Mouse (Mus musculus) cerebellum, adult 9-11 months (tissue): Measurements from ENCODE around the gene Hopx.
"Not testable (repeated sequence)": the region's sequence is repeated elsewhere in the genome, so short reads cannot be mapped to it uniquely, and the experiment has no call there.

Experiments used
- DNase-seq: peaks from one replicate; pipeline ENCODE4 v3.0.0; 2022

Hopx gene

DNA sequence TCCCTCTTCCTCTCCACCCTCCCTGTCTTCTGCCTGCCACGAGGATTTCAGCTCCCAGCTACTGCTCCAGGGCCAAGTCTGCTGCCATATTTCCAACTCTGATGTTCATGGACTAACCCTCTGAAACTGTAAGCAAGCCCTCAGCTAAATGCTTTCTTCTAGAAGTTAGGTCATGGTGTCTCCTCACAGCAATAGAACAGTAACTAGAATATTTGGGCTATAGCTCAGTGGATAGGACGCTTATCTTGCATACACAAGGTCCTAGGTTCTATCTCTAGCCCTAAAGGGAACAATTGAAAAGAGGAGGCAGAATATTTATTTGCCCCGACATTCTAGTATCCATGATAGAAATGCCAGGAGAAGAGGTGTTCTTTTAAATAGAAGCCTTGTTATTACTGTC lies 16.0 kb downstream of the Hopx start:
- no peak for DNase-seq

DNA sequence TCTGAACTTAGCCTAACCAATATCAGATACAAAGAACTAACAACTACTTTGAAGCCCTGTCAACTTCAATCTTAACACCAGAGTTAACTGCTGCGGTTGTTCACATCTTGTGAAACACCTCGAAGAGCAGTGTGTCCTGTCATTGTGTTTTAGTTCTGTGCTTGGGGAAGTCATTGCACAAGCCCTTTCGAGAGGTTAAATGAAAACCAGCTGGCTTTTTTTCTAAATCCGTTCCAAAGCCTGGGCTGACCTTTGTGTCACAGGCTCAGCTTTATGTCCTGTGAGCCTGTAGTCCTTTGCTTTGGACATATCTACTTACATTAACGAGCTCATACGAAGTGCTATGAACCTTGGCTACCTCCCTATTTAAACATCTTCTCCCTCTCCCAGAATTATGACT lies 17.2 kb downstream of the Hopx start:
- no peak for DNase-seq

DNA sequence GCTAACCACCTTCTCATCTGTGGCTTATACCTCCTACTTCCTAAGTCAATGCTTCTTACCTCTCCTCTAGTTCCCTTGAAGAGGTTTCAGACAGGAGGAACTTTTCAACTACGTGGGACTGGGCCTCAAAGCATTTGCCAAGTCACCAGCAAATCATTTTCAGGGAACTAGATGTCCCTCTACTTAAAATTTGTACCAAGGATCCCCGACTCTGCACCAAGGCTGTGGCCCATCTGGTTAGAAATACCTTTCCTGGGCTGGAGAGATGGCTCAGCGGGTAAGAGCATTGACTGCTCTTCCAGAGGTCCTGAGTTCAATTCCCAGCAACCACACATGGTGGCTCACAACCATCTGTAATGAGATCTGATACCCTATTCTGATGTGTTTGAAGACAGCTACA lies 18.7 kb downstream of the Hopx start:
- DNase-seq = not testable (repeated sequence)

DNA sequence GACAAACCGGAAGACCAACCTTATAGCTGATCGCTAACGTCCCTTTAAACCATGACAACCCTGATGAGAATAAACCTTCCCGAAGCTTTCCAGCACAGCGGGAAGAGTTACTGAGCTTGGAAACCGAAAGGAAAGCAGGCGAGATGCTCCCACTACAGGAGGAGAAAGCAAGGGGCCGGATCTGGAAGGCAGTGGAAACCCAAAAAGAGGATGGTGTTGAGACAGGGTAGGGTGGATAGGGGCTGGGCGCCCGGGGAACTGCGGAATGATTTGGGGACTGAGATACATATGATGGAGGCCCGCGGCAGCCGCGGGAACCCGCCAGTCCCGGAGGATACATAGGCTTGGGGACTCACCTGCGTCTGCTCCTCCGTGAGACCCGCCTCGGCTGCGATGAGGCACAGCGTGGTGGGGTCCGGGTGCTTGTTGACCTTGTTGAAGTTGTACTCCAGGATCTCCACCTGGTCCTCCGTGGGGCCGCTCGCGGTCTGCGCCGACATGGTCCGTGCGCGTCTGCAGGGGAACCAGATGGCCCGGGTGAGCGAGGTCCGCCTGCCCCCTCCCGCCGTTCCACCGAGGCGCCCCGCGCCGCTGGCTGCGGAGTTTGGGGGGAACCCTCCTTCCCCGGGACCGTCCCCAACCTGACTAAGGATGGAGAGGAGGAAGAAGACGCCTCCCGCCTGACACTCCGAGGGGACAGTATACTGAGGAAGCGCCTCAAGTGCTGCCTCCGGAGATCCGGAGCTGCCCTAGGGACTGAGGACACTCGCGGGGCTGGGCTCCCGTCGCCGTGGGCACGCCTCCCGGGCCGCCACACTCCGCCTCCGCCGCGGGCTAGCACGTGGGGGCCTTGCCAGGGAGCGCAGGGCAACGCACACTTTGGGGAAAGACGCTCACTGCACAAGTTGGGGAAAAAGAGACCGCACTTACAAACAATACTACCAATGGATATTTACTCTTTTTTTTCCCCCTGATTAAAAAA lies 20.1 kb downstream of the Hopx start:
- peak; percentile 47 for DNase-seq

DNA sequence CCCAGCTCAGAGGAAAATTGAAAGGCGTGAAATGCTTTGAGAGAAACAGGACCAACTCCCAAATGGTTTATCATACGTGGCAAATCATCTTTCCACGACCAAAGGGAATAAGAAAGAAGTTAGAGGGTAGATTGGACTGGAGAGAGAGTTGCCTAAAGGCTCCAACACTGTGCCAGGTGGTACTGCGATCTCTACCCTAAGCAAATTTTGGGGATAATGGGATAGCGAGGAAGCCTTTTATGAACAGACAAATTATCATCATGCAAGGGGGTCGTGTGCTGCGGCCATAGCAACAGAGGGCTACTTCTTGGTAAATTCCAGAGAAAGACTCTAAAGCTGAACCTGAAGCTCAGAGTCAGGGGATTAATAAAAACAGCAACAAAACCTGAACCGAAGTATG lies 21.0 kb downstream of the Hopx start:
- no peak for DNase-seq

DNA sequence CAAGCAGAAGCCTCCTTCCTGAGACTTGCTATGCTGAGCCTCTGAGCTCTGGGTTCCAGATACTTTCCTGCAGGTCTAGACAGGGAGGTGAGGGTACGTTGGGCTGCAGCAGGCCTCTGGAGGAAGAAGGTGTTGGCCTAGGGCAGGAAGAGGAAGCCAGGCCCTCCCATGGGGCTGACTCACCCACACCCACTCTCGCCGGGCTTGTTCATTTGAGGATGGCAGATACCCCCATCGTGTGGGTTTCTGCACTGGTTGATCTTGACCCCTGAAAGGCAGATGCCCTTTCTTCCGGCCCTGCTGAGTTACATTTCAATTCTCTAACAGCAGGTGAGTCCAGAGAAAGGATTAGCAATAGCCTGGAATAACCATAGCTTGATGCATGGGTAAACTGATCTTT lies 22.4 kb downstream of the Hopx start:
- DNase-seq = no peak

DNA sequence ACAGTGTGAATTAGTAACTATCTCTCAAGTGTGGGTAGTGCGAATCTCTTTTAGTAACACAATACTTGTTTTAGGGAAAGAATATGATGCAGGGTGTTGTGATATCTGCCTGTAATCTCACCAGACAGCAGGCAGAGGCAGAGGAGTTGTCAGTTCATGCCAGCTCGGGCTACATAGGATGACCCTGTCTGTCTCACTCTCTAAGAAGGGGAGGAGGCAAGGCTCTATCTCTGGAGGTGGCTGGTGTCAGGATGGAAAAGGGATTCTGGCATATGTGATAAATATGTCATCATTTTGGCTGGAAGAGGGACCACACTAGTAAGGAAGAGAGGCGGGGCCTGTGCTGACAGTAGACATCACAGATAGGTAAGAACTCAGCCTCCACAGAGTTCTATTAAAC lies 23.0 kb downstream of the Hopx start:
- DNase-seq = no peak

DNA sequence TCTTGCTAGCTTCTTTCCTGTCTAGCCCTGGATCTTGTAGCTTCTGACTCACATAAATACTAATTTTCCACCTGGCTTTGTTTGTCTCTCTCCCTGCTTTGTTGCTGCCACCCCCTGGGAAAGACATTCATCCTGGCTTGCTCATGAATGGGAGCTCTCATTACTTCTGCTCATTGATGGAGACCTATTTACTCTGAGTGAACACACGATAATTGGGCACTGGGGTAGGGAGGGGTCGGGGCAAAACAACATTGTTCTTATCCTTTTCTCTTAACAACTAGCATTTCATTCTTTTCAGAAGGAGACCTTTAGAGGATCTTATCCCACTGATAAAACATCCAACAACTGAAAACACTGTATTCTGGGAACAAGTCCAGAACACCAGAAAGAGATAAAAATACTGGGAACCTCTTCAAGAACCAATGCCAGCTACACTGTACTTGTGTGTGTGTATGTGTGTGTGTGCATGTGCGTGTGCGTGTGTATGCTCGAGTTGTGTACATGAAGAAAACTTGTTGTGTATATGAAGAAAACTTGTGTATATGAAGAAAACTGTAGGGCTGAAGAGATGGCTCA lies 24.3 kb downstream of the Hopx start:
- DNase-seq = no peak

DNA sequence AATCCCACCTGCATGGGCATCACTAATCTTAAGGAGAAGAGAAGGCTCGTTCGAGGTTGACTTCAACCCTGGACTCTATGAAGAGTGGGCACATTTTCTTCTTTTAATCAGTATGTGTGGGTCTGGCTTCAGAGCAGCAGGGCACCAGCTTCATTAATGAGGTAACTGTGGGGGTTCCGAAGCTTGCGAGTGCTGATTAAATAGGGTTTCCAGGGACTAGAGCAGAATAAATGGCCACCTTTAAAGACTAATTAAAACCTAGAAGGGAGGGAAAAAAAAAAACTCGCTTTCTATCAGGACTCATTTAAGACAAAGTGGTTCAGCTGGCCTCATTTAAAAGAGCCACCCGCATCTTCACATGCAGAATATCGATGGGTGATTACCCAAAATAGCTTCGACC lies 25.0 kb downstream of the Hopx start:
- no peak for DNase-seq

DNA sequence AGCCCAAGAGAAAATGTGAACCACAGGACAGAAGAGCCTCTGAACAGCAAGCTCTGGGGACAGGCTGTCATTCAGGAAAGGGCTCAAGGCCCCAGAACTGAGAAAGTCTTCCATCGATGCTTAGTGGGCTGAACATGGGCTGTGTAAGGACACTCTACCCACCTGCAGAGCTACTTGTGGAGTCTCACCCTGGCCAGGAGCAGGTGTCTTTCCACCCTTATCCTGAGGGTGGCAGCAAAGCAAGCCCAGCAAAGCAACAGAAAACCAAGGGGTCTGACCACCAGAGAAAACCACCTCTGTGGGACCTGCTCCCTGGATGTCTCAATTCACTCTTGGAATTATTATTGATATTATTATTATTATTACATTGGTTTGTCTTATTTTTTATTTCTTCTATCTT lies 25.6 kb downstream of the Hopx start:
- DNase-seq = no peak

DNA sequence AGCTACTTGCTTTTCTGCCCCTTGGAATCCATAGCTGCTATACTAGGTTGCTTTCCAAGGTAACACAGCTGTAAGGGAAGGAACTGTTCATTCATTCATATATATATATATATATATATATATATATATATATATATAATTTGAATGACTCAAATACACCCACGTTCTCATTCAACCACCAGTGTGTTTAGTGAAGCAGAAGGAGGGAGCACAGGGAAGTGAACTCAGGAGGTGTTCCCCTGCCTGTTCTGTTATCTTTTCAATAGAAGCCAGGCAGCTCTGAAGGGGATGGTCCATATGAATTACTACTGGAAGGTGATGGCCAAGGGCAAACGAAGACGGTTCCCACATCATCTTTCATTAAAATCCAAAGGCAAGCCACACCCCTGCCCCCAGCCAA lies 27.8 kb downstream of the Hopx start:
- DNase-seq = no peak

DNA sequence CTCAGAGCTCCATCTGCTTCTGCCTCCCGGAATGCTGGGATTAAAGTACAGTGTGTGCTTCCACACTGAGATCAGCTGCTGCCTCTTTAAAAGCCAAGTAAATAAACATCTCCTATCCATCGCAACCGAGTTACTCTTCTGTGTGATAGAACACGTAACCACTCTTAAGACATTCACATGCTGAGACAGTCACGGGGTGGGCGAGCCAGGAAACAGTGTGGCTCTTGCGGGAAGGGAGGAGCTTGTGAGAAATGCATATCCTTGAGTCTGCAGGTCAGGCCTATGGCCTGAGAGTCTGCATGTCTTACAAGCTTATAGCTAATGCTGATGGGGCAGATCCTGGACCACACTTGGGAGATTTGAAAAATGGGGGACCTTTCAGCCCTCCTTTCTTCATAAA lies 28.4 kb downstream of the Hopx start:
- no peak for DNase-seq

DNA sequence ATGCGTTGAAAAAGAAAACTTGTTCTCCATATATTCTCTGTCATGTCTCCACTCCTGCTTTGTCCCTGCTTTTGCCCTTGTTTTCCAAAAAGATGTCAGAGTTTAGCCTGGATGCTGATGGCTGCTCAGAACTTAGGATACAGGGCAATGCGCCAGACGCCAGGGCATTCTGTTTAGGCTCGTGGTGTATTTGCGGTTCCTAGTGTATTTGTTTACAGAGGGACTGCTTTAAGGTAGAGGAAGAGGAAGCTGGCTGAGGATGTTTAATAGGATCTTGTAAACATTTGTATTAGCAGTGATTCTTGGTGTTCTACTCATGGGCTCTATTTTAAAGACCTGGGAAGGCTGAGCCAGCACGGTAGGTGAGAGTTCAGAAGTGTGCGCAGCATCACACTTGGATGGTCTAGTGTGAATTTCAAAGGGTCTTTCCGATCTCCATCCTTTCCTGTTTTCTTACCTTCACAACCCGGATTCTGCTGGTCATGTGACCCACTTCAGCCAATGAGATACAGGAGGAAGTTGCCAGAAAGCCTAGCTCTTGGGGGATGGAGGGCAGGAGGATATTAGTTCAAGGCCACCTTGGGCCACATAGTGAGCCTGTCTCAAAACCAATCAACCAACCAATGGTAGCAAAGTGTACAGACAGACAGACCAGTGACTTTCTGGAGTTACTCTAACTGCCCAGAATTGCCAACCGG lies 29.0 kb downstream of the Hopx start:
- no peak for DNase-seq

DNA sequence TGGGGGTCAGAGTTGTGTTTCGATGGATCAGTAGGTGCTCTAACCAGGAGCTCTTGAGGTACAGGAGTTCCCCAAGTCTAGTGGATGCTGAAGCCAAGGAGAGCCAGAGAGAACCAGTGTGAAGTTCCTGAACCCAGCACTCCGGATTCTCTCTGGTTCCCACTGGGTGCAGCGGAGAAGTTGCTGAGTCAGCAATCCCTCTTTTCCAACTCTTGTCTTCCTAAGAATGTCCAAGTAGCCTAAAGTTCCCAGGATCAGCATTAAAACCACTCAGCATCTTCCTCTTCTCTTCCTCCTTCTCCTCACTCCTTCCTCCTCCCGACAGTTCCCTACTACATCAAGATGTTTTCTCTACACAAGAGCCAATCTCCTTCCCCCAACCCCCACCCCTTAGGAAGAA lies 30.5 kb downstream of the Hopx start:
- DNase-seq = no peak

DNA sequence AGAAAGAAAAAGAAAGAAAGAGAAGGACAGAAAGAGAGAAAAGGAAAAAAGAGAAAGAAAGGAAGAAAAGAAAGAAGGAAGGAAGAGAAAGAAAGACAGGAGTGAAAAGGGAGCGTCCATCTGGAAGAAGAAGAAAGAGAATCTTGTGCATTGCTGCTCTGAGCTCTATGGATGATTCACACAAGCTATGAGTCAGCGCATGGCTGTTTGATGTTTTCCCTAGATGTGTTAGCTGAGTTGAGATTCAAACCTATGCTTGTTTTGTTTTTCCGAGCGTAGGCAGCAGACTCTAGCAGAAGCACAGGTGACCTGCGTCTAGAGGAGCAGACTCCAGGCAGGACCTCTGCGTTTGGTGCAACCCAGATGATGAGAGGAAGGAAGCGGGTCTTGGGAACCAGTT lies 32.2 kb downstream of the Hopx start:
- DNase-seq = no peak

DNA sequence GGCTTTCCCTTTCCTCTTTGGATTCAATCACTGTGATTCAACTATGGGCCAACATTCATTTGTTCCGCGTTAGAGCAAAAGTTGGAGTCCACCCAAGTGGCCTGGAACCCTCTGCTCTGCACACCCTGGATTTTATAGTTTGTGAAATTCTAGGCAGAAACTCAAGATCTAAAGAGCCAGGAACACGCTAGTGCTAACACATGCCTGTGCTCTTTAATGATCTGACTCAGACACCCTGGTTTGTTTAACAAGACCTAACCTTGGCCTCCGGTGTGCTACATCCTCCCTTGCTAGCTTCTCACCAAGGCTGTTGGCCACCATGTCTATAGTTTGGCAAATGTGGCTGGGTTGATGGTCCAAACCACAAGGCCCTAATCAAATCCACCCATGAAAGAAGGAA lies 34.2 kb downstream of the Hopx start:
- no peak for DNase-seq

DNA sequence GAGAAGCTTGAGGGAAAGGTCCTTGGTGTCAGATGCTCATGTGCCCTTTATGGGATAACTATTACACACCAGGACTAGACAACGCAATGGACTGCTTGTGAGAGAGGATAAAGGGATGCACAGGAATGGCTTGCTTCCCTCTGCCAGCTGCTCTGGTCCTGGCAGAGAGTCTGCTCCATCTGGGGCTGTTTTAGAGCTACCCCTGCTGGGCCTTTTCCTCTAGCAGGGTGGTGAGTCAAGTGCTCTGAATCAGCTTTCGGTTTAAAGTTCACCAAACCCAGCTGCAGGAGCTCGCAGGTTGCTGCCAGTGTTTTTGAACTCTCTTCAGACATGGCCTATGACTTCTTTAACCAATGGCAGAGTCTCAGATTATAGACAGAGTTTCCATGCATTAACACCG lies 39.0 kb downstream of the Hopx start:
- no peak for DNase-seq

DNA sequence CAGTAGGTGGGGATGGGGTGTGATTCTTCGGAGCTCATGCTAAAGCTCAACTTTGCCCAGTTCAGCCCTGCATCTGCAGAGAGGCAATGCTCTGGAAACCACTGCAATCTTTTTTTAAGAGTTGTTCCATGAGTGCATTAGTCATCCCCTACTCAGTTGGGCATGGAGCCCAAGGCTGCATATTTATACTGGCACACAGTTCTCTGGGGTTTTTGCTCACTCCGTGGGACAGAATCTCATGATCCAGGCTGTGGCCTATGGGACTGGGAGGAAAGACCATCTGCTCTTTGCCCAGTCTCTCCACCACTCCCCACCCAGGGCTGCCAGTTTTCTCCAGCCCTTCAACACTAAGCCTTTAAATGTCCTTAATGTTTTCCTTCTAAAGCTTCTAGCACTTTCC lies 40.0 kb downstream of the Hopx start:
- DNase-seq = no peak

DNA sequence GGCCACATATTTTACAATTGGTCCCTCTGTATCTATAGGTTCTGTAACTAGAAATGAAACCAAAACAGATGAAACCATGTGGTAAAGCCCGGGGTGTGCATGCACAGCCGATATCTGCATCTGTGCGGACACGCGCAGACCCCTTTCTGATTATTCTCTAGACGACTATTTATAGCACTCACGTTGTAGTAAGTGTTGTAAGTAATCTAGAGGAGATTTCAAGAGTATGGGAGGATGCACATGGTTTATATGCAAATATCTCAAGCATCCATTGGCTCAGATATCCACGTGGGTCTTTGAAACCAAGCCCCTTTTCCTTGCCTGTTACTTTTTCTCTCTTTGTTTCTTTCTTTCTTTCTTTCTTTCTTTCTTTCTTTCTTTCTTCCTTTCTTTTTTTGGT lies 41.1 kb downstream of the Hopx start:
- DNase-seq = no peak

DNA sequence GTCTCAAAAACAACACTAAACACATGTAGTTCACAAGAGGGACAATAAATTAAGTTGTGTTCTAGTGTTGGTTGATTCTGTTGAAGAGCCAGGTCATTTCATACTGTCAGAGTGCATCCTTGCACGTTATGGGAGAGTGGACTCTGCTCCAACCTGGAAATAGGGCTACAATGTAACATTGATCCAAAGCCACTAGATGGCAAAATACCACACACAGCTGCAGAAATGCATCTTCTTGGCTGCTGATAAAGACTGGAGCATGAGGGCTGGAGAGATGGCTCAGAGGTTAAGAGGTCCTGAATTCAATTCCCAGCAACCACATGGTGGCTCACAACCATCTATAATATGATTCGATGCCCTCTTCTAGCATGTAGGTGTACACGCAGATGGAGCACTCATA lies 43.3 kb downstream of the Hopx start:
- no peak for DNase-seq

DNA sequence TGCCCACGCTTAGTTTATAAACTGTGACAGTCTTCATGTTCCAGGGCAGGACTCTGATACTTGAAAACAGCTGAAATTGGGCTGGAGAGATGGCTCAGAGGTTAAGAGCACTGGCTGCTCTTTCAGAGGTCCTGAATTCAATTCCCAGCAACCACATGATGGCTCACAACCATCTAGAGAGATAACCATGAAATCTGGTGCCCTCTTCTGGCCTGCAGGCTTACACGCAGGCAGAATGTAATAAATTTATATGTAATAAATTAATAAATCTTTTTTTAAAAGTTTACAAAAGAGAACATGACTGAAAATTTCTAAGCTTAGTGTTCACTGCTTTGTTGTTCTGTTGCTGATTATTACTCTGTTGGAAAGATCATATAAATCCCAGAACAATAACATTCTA lies 43.9 kb downstream of the Hopx start:
- no peak for DNase-seq

DNA sequence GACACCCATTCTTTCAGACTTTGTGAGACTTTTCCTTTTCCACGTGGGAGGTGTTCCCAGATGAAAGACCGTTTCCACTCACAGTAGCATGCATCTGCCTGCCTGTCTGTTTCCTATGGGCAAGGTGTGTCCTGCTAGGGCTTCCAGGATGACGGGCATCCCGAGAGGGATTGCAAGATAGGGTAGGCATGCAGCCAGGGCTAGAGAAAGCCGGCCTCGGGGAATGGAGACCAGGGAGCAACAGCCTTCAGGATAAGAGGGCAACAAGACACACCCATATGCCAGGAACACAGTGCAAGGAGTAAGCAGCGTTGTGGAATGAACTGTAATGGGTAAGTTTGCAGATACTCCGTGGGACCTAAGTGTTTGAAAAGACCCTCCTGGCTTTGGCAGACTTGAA lies 47.6 kb downstream of the Hopx start:
- DNase-seq = no peak

DNA sequence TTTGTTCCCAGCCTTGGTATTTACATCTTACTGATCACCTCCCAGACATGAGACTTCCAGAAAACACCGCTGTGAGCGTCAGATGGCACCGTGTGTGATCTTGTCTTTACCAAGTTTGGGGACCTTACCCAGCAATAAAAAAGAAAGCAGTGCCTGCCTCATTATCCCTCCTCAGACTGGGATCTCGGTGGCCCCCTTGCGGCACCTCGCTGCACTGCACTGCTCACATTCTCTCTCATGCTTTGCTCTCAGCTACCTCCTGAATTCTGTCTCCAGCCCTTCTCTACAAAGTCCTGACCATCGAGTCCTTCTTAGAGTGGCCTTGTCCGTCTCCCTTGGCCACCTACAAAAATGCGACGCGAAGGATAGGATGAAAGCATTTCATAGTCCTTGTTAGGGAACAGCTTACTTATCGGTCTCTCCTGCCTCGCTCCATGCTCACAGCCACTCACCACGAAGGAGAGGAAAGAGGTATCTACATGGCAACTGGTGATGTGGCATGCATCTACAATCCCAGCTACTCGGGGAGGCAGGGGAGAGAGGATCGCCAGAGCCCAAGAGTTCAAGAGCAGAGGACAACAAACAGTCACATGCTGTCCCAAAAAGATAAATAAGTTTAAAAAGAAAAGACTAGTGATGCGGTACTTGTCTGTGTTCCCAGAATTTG lies 53.4 kb downstream of the Hopx start:
- DNase-seq = peak; percentile 7

DNA sequence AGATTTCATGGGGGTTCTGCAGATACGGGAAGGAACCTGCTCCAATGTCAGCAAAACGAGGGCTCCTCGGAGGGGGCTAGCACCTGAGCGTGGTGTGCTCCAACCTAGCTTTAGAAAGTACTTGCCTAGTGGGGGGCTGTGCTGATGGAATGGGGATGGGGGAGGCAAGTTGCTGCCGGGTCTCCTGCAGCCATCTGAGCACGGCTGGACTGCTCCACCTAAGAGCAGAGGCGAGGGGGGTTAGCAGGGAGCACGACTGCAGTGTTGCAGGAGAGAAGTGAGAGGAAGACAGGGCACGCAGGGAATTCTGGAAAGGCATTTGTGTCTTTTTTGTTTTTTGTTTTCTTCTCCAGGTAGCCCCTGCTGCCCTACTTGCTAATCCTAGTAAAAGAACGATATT lies 54.6 kb downstream of the Hopx start:
- no peak for DNase-seq
